Mouse (Mus musculus) c-Kit-positive CD71-positive TER-119-negative erythroid progenitor cells, embryonic 14.5 days (primary cell): ENCODE data around the gene Hoxc9.

Experiments used
- DNase-seq: peaks from one replicate; pipeline ENCODE4 v3.0.0-alpha.2; 2013; ENCODE audit warnings: low read depth

Hoxc9 gene

DNA sequence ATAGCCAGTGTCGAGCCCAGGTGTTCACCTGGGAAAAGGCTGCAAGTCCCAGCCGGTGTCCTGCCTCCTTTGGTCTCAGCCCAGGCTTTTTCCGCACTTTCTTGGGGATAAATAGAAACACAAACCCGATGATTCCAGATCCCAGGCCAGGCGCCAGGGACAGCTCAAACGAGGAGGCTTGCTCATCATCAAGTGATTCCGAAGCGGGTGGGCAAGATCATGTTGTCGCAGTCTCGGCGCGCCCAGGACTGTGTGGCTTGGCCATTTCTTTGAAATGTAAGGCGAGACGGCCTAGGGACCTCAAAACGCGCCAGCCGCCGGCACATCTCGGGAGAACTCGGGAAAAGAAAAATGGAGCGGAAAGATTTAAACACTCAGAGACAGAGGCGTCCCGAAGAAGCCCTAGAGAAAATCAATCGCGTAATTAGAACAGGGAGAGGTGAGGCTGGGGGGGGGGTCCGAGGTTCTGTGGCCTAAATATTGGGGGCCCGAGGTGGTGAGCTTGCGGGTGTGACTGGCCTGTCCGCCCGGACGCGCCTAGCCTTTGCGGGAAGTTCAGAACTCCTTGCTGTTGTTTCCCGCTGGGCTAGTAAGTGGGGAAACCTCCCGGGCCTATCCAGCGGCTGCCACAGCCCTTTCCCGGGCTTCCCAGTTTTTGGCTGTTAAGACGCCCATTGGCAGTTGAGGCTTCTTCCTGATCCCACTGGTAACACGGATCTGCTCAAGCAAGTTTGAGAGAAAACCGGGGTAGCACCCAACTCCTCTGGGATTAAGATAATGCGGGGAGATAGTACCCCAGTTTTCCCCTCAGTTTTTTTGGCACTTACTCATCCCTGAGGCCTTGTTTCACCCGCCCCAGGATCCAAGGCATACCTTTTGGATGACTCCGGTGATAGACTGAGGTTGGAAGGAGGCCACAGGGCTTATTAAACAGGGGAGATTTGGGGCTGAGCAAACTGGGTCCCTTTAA is 51.3 kb downstream of the Hoxc9 start:
- no peak for DNase-seq

DNA sequence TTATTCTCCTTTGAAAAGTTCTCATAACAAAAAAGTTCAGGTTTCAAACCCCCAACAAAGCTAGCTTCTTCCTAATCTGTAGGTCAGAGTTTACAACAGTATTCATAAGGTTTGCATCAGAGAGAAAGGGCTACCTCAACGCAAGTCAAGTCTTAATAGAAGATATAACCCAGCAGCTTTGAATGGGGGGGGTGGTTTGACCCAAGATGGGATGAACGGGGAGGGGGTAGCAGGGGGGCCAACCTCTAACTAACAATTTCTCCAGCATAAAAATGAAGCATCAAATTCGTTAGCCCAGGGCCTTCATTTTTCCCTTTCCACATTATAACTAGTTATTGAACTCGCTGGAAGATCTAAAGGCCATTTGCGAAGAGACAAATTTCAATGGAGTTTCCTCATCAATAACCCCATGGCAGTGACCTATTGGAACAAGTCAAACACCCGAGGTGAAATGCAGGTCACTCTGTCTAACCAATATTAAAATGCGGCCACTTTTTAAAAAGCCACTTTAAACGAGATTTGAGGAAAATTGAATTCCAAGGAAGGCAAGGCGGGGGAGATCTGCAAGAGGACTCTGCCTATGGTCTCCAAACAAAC is 52.8 kb downstream of the Hoxc9 start:
- no peak for DNase-seq

DNA sequence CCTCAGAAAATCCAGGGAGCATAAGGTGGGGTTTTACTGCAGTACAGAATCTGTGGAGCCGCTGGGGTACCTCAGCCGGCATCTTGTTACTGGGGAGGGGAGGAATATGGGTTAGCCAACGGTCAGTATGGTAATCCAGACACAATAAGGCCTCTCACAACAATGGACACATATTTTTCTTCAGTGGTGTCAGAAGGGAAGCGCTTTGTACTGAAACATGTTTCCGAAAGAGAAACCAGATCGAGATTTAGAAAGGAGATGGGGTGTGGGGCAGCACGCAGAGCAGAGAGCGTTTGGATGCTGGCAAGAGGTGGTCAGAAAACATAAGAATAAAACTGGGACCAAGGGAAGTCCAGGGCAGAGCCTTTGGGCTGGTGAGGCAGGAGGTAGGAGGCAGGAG is 53.9 kb downstream of the Hoxc9 start:
- no peak for DNase-seq

DNA sequence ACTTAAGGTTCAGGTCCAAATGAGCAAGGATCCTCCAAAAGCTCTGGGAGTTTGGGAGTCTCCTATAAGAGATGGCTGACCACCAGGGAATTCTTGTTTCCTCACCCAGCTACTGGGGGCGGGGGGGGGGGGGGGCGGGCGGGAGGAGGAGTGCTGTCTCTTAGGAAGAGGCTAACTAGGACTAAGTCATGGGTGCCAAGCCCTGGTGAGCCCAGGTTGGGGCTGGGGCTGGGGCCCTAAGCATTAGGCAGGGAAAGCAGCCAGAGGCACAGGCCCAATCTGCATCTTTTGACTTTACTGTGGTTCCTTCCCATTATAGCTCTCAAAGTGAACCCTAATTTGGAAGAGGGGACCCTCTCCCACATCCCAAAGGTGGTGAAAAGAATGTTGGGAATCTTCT is 55.9 kb downstream of the Hoxc9 start:
- DNase-seq = no peak

DNA sequence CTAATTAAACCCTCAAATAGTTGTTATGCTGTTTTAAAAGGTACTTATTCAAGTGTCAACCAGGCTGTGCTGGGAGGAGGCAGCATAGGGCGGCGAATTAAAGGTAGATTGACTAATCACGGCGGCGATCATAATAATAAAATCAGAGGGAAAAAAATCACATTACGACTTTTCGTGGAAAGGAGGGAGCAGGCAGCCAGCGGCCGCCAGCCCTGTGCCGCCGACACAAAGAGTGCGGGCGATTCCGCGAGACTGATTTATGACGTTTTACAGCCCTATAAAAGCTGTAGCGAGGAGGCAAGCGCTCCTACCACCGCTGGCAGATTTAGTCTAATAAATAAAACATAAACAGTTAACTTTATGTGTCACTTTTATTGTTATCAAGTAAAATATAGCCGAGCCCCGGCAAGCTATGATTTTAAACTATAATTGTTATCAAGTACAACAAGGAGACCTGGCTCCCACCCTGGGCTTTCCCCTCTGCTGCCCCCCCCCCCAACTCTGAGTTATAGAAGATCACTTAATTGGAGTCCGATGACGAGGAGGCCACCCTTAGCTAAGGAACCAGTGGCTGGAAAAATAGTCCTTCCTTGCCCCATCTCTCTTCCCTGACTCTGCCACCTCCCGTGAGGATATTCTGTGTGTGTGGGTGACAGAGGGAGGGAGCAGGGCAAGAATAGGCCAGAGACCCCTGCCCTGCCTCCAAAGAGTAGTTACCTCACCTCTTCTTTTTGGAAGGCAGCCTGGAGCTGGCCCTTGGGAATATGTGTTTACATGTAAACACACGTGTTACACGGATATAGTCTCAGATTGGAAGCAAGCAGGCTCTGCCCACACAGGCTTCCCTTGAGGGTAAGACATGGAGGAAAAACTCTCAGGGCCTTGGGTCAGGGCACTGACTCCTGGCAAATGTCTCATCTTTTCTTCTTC is 56.7 kb downstream of the Hoxc9 start:
- DNase-seq = no peak

DNA sequence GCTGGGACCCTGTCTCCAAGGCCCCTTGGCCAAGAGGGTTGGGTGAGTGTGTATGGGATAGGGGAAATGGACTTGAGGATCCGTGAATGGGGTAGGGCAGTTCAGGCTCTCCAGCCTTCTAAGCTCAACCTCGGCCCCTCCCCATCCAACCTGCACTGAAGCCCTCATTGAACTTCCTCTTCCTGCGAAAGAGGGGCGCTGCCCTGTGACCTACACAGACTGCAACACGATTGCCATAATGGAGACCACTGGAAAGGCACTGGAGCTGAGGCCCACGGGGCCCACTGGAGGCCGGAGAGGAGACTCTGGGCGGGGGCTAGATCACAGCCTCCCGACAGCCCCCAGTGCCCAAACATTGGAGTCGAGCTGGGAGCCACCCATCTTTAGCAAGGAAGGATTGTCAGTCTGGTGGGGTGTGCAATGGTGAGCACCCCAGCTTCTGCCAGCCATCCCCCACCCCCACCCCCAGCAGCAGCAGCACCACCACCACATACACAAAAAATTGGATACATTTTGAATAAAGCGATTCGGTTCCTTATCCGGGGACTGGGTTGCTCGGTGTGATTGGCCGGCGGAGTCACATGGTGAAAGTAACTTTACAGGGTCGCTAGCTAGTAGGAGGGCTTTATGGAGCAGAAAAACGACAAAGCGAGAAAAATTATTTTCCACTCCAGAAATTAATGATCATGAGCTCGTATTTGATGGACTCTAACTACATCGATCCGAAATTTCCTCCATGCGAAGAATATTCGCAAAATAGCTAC is 58.0 kb downstream of the Hoxc9 start:
- no peak for DNase-seq
